Mouse (Mus musculus) regulatory T cell (primary cell): ENCODE results near the gene Speer2.

Experiments
- in situ Hi-C: fragments of 300-600 bp; cut with MboI, MseI; formaldehyde crosslinking; loops from one replicate; pipeline ENCODE4 v1.15.1; 2025; ENCODE audit warnings: high pct_unique_total_duplicates

Gene Speer2

GRCm38 (mm10) chr16:69863644-69864043, at the start of gene Speer2:
Gene Speer2 (minus strand): TSS chr16:69863744.
- in situ Hi-C loops, result no loop called here

- in situ Hi-C loops, result no loop called here
These were observed 40.8 kb upstream of the Speer2 start for GRCm38 (mm10) chr16:69904303-69904702.

- in situ Hi-C loops, result no loop called here
These were observed 17.2 kb upstream of the Speer2 start for GRCm38 (mm10) chr16:69880712-69881111.

DNA sequence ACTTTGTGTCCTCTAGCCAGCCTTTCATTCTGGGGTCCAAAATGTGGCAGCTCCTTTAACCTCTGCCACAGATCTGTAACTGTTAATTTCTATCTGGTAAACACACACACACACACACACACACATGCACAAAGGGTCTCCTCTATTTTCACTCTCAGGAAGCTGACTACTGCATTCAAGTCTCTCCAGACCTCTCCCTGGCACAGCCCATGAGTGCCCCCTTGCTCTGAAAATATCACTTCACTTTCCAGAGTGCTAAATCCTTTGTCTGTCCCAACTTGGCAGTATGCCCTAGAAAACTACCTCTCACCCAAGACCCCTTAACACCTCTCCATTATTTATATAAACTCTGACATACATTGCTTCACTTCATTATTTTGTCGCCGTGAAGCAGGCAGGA, 26.9 kb downstream of the Speer2 start:
- in situ Hi-C loops, result no loop called here

DNA sequence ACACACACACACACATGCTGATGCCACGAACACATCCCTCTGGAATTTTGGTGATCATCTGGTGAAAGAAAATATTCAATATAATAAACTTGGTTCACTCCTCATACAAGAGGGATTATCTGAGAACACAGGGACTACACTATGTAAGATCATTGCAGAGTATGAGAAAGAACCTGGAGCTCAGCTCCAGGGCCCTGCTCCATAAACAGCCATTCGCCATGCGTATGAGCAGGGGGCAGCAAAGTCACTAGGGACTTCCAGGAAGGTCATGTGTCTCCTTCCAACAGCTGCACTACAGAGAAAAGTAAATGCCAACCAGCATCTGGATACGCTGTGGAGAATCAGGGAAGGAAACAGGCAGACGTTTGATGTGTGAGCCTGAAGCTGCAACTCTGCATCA, 49.9 kb downstream of the Speer2 start:
- in situ Hi-C loops, result no loop called here
